Mouse (Mus musculus) adrenal gland, postnatal 4 days (tissue): ENCODE results near the gene Hacd3. TPM values are rescaled to one million over a fixed set of nuclear protein-coding genes. Genes with fewer than 3 reads are reported as not detected.
A peak's percentile ranks its signal among the peaks of the same experiment; 100 is the strongest.
"Not testable (repeated sequence)": the region's sequence is repeated elsewhere in the genome, so short reads cannot be mapped to it uniquely, and the experiment has no call there.

ENCODE experiments used
- DNase-seq, 2 experiments: peaks; one replicate each; pipeline ENCODE4 v3.0.0; 2021 to 2022; ENCODE audit warnings: low spot score in 2 of 2, mixed read lengths in 2 of 2
- long read RNA-seq, 2 experiments: library from polyadenylated mRNA; stranded (forward); transcript quantifications; one replicate each; pipeline ENCODE4 v2.0.0; 2021
- total RNA-seq, 2 experiments: library from RNA; stranded (reverse); gene quantifications; 2 replicates each; pipeline ENCODE4 v1.2.3; 2021

Hacd3 gene
- 100 to 1,000 TPM; 201 to 209 TPM for total RNA-seq
- long read RNA-seq, experiment 1, transcript Hacd3-201 (11 exons, 2,709 nt) = major isoform, 142 of 164 reads
- long read RNA-seq, experiment 1, partial matches to known transcripts = 6 of 164 reads
- long read RNA-seq, experiment 1, other reads (novel, unspliced or antisense) = 16 of 164 reads
- long read RNA-seq, experiment 2, transcript Hacd3-201 (11 exons, 2,709 nt) = major isoform, 323 of 387 reads
- long read RNA-seq, experiment 2, partial matches to known transcripts = 26 of 387 reads
- long read RNA-seq, experiment 2, other reads (novel, unspliced or antisense) = 38 of 387 reads

- peak; percentile 71 to 85 for DNase-seq
These were observed at the start of gene Hacd3 for GRCm38 (mm10) chr9:65020991-65021886. Gene Hacd3, minus strand, starts transcription at chr9:65021693.

GRCm38 (mm10) chr9:65070587-65070986 lies 49.1 kb upstream of the Hacd3 start:
- DNase-seq = no peak

- no peak for DNase-seq
These were observed 42.8 kb upstream of the Hacd3 start for GRCm38 (mm10) chr9:65064251-65064650.

- DNase-seq = no peak
These were observed 29.5 kb upstream of the Hacd3 start for GRCm38 (mm10) chr9:65050981-65051380.

GRCm38 (mm10) chr9:65049422-65049821 lies 27.9 kb upstream of the Hacd3 start:
- no peak for DNase-seq

GRCm38 (mm10) chr9:65046993-65047392 lies 25.5 kb upstream of the Hacd3 start:
- no peak for DNase-seq

GRCm38 (mm10) chr9:65041430-65041829 lies 19.9 kb upstream of the Hacd3 start:
- DNase-seq = no peak

- DNase-seq = no peak
These were observed 15.4 kb upstream of the Hacd3 start for GRCm38 (mm10) chr9:65036861-65037260.

GRCm38 (mm10) chr9:65036456-65036855 lies 15.0 kb upstream of the Hacd3 start:
- no peak for DNase-seq

GRCm38 (mm10) chr9:65032269-65033108 lies 11.0 kb upstream of the Hacd3 start, which contains the start of gene Dpp8:
Gene Dpp8, plus strand, starts transcription at chr9:65032414.
- peak; percentile 88 to 90 for DNase-seq

- DNase-seq = no peak
These were observed 10.4 kb upstream of the Hacd3 start for GRCm38 (mm10) chr9:65031894-65032268.

- DNase-seq = not testable (repeated sequence)
These were observed 9.9 kb upstream of the Hacd3 start for GRCm38 (mm10) chr9:65031355-65031754.

- no peak for DNase-seq
These were observed 6.8 kb upstream of the Hacd3 start for GRCm38 (mm10) chr9:65028313-65028712.

- DNase-seq = no peak
These were observed 5.7 kb upstream of the Hacd3 start for GRCm38 (mm10) chr9:65027241-65027640.

- DNase-seq = no peak
These were observed 2.0 kb upstream of the Hacd3 start for GRCm38 (mm10) chr9:65023447-65023846.

GRCm38 (mm10) chr9:65022580-65023135 lies 1.2 kb upstream of the Hacd3 start:
- peak in 1 of 2 experiments; percentile 37 for DNase-seq

- DNase-seq = no peak
These were observed 540 bp upstream of the Hacd3 start for GRCm38 (mm10) chr9:65021887-65022579.

- DNase-seq = no peak
These were observed 1.4 kb downstream of the Hacd3 start for GRCm38 (mm10) chr9:65020128-65020527.

GRCm38 (mm10) chr9:65019146-65019545 lies 2.3 kb downstream of the Hacd3 start:
- no peak for DNase-seq

GRCm38 (mm10) chr9:65018588-65019121 lies 2.8 kb downstream of the Hacd3 start:
- DNase-seq = no peak
